Mouse (Mus musculus) inflammation-experienced regulatory T-cells, adult 6 months (primary cell): ENCODE results near the gene Dapk2. TPM values are rescaled to one million over a fixed set of nuclear protein-coding genes. Genes with fewer than 3 reads are reported as not detected.

Experiments used
- ATAC-seq: one replicate; pipeline ENCODE4 v1.8.0; 2017
- polyA plus RNA-seq, 3 experiments: library from polyadenylated mRNA; unstranded; fragments of 100-300 nt; shearing (Covaris generic); gene quantifications; one replicate each; pipeline ENCODE4 v1.2.1; 2017

Gene Dapk2
- polyA plus RNA-seq, 3 experiments from 2014 or later = 0.44 to 8.2 (median 1.5) TPM

- no peak for ATAC-seq
These were observed 31.0 kb downstream of the Dapk2 start for GRCm38 (mm10) chr9:66189026-66189425.

GRCm38 (mm10) chr9:66194003-66194402, 36.0 kb downstream of the Dapk2 start:
- no peak for ATAC-seq

GRCm38 (mm10) chr9:66196561-66196960, 38.5 kb downstream of the Dapk2 start:
- no peak for ATAC-seq

- no peak for ATAC-seq
These were observed 40.5 kb downstream of the Dapk2 start for GRCm38 (mm10) chr9:66198533-66198932.

GRCm38 (mm10) chr9:66199657-66200410, 41.8 kb downstream of the Dapk2 start:
- ATAC-seq = no peak

GRCm38 (mm10) chr9:66200411-66200789, 42.4 kb downstream of the Dapk2 start:
- no peak for ATAC-seq

GRCm38 (mm10) chr9:66201665-66202064, 43.6 kb downstream of the Dapk2 start:
- no peak for ATAC-seq

- no peak for ATAC-seq
These were observed 44.4 kb downstream of the Dapk2 start for GRCm38 (mm10) chr9:66202463-66202862.

GRCm38 (mm10) chr9:66205702-66206101, 47.7 kb downstream of the Dapk2 start:
- no peak for ATAC-seq

- no peak for ATAC-seq
These were observed 48.8 kb downstream of the Dapk2 start for GRCm38 (mm10) chr9:66206825-66207224.

GRCm38 (mm10) chr9:66211420-66211819, 53.4 kb downstream of the Dapk2 start:
- ATAC-seq = no peak

GRCm38 (mm10) chr9:66212088-66212487, 54.1 kb downstream of the Dapk2 start:
- ATAC-seq = no peak

- ATAC-seq = no peak
These were observed 54.8 kb downstream of the Dapk2 start for GRCm38 (mm10) chr9:66212802-66213201.

- ATAC-seq = no peak
These were observed 55.5 kb downstream of the Dapk2 start for GRCm38 (mm10) chr9:66213386-66214032.

- no peak for ATAC-seq
These were observed 57.5 kb downstream of the Dapk2 start for GRCm38 (mm10) chr9:66215551-66215950.

GRCm38 (mm10) chr9:66217970-66218369, 59.9 kb downstream of the Dapk2 start:
- ATAC-seq = no peak

GRCm38 (mm10) chr9:66218917-66219725, 61.1 kb downstream of the Dapk2 start:
- no peak for ATAC-seq

- ATAC-seq = no peak
These were observed 65.8 kb downstream of the Dapk2 start for GRCm38 (mm10) chr9:66223872-66224271.

GRCm38 (mm10) chr9:66225737-66226485, 67.9 kb downstream of the Dapk2 start:
- no peak for ATAC-seq

- no peak for ATAC-seq
These were observed 70.6 kb downstream of the Dapk2 start for GRCm38 (mm10) chr9:66228456-66229151.

GRCm38 (mm10) chr9:66231820-66232479, 73.9 kb downstream of the Dapk2 start:
- ATAC-seq = no peak
